Mouse (Mus musculus) hindbrain, embryonic 15.5 days (tissue): ENCODE measurements around the gene Herc1. TPM values are rescaled to one million over a fixed set of nuclear protein-coding genes. Genes with fewer than 3 reads are reported as not detected.

Experiments used
- ATAC-seq: fragments of 200-750 bp; cut with Nextera tagmentation; 2 replicates; pipeline ENCODE4 v1.8.0; 2017; ENCODE audit warnings: low read depth, moderate number of reproducible peaks, moderate TSS enrichment; ENCODE audit not compliant: low FRiP score
- H3K27ac ChIP-seq: fragments of 300-500 bp; sonication (generic); replicated peaks from 2 replicates; pipeline ENCODE4 v1.5.1; 2015; ENCODE audit warnings: mild to moderate bottlenecking, inconsistent platforms
- H3K27me3 ChIP-seq: fragments of 300-500 bp; sonication (generic); 2 replicates; pipeline ENCODE4 v1.6.1; 2015; ENCODE audit warnings: control low read depth, inconsistent platforms
- H3K36me3 ChIP-seq: fragments of 300-500 bp; sonication (generic); 2 replicates; pipeline ENCODE4 v1.6.1; 2015; ENCODE audit warnings: control low read depth, inconsistent platforms
- H3K4me1 ChIP-seq: fragments of 300-500 bp; sonication (generic); replicated peaks from 2 replicates; pipeline ENCODE4 v1.6.1; 2015; ENCODE audit warnings: control low read depth, inconsistent platforms
- H3K4me2 ChIP-seq: fragments of 300-500 bp; sonication (generic); 2 replicates; pipeline ENCODE4 v1.6.1; 2015; ENCODE audit warnings: moderate library complexity, mild to moderate bottlenecking, inconsistent platforms
- H3K4me3 ChIP-seq: fragments of 300-500 bp; sonication (generic); 2 replicates; pipeline ENCODE4 v1.5.1; 2015; ENCODE audit warnings: mild to moderate bottlenecking, inconsistent platforms
- H3K9ac ChIP-seq: fragments of 300-500 bp; sonication (generic); 2 replicates; pipeline ENCODE4 v1.6.1; 2015; ENCODE audit warnings: inconsistent platforms
- H3K9me3 ChIP-seq: fragments of 300-500 bp; sonication (generic); 2 replicates; pipeline ENCODE4 v1.6.1; 2016; ENCODE audit warnings: control low read depth, inconsistent platforms
- WGBS: fragments of 180-500 bp; shearing (Covaris S2); methylation state at CpG from one replicate; pipeline ENCODE4 v1.1.7; 2015; 5-methylcytosine and 5-hydroxymethylcytosine counted together
- polyA plus RNA-seq: library from polyadenylated mRNA; unstranded; fragments of >200 nt; fragmentation: Nextera tagmentation; extraction: Ambion mirVana; gene quantifications from 2 replicates; pipeline ENCODE4 v1.2.1, GENCODE M21; 2015

Herc1 gene
- polyA plus RNA-seq, 1 experiment from 2014 or later: 42.6 TPM

DNA sequence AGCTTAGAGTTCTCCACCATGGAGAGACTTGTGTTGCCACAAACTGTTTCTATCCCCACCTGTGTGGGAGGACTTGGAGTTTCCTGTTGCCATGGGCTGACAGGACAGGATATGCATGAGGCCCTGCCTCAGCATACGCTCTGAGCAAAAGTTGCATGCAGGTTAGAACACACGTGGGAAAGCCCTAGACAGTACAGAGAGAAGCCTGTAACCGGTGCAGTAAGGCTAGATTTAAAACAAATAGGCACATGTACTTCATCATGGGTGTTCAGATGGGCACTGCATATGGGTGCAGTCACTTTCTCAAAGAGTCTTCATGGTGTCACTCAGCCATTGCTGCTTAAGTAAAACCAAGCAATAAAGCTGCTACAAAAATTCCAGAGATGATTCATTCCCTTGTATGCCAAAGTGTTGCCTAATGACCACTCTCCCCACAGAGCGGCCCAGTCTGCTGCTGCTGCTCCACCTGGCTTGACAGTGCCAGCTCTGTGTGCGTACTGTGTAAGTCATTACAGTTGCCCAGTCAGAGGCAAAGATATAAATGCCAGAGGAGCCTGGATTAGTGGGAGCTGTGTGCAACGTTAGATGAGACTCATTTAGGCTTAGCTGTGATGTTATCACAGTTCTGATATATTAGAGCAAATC, 166.2 kb downstream of the Herc1 start:
- H3K4me1 ChIP-seq: peaks cover 23% of the 10 kb centered on the region
- no peak for ATAC-seq
- WGBS: 84% methylated on average over 6 of the region's 6 CpGs
- no peaks in the 10 kb centered on the region for H3K9me3 ChIP-seq
- no peaks in the 10 kb centered on the region for H3K27me3 ChIP-seq
- H3K9ac ChIP-seq: no peak overlapping the region
- no peak overlapping the region for H3K4me3 ChIP-seq
- H3K27ac ChIP-seq: no peak overlapping the region
- H3K36me3 ChIP-seq: peaks cover 36% of the 10 kb centered on the region
- H3K4me2 ChIP-seq: no peak overlapping the region

- peaks cover 36% of the 10 kb centered on the region for H3K36me3 ChIP-seq
Measured at GRCm38 (mm10) chr9:66517746-66518145, 167.5 kb downstream of the Herc1 start.

GRCm38 (mm10) chr9:66518251-66518650, 168.0 kb downstream of the Herc1 start:
- Histone ChIP-seq H3K36me3 (peaks cover 36% of the 10 kb centered on the region), H3K9ac (no peak overlapping the region), H3K27ac (no peak overlapping the region), H3K9me3 (no peaks in the 10 kb centered on the region), H3K27me3 (no peaks in the 10 kb centered on the region), H3K4me3 (no peak overlapping the region), H3K4me1 (peaks cover 14% of the 10 kb centered on the region; the same call in 1 of the 2 replicates), H3K4me2 (no peak overlapping the region)
- ATAC-seq: no peak
- 66% methylated on average over 5 of the region's 5 CpGs for WGBS

More at GRCm38 (mm10) chr9:66517746-66518145, 167.5 kb downstream of the Herc1 start:
- Histone ChIP-seq H3K4me2 (no peak overlapping the region), H3K27ac (no peak overlapping the region), H3K4me1 (peaks cover 19% of the 10 kb centered on the region), H3K9me3 (no peaks in the 10 kb centered on the region), H3K9ac (no peak overlapping the region), H3K27me3 (no peaks in the 10 kb centered on the region), H3K4me3 (no peak overlapping the region)
- no peak for ATAC-seq
- WGBS: 82% methylated on average over 10 of the region's 10 CpGs

DNA sequence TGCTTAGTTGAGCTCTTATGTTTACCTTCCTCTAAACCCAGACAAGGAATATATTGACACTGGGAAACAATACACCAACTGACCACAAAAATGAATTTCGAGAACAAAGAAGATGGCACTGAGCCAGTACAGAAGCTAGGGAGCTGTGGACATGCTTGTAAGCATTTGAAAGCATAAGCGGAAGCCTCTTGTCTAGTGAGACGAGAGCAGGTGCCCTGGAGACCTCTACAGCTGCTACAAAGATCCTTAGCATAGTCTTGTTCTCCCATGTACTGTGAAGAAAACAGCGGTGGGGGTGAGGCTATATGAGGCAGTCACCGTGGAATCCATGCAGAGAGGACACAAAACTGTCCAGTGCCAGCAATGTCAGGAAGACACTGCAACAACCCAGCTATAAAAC, 168.7 kb downstream of the Herc1 start:
- Histone ChIP-seq H3K27me3 (no peaks in the 10 kb centered on the region), H3K9me3 (no peaks in the 10 kb centered on the region), H3K27ac (0 out of 2 replicates have a peak overlapping the region, but pooled peaks have one; percentile 27), H3K9ac (no peak overlapping the region), H3K4me1 (peaks cover 11% of the 10 kb centered on the region; the same call in 1 of the 2 replicates), H3K4me2 (no peak overlapping the region), H3K36me3 (peaks cover 36% of the 10 kb centered on the region), H3K4me3 (no peak overlapping the region)
- WGBS: 29% methylated on average over 5 of the region's 5 CpGs
- ATAC-seq: no peak

- no peak for ATAC-seq
- Histone ChIP-seq H3K27me3 (no peaks in the 10 kb centered on the region), H3K4me1 (0 out of 2 replicates have a peak, but pooled peaks cover 7% of the 10 kb centered on the region), H3K9ac (no peak overlapping the region), H3K9me3 (no peaks in the 10 kb centered on the region), H3K36me3 (peaks cover 42% of the 10 kb centered on the region), H3K27ac (no peak overlapping the region), H3K4me3 (no peak overlapping the region), H3K4me2 (no peak overlapping the region)
- WGBS: 96% methylated on average over 4 of the region's 4 CpGs
Measured at GRCm38 (mm10) chr9:66520299-66520698, 170.0 kb downstream of the Herc1 start.

DNA sequence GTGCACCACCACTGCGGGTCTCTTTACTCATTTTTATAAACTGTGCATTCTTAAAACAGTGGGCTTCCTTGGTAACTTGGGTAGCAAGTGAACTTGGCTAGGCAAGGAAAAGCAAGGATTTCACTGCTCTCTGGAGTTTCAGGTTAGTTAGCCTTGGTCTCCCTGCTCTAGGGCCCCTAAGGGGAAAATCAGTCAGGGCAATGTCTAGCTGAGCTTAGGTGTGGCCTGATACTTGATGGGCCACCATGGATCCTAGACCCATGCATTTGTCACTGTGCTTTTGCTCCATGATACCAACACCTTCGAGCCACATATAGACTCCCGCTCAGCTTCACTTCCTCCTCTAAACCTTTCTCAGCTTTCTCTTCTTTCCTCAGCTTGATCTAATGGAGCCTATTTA, 171.3 kb downstream of the Herc1 start:
- 97% methylated on average over 3 of the region's 3 CpGs for WGBS
- Histone ChIP-seq H3K27me3 (no peaks in the 10 kb centered on the region), H3K27ac (no peak overlapping the region), H3K9ac (no peak overlapping the region), H3K9me3 (no peaks in the 10 kb centered on the region), H3K4me1 (0 out of 2 replicates have a peak, but pooled peaks cover 7% of the 10 kb centered on the region), H3K4me2 (no peak overlapping the region), H3K36me3 (peaks cover 41% of the 10 kb centered on the region), H3K4me3 (no peak overlapping the region)
- ATAC-seq: no peak

- H3K36me3 ChIP-seq: peaks cover 39% of the 10 kb centered on the region
- no peak overlapping the region for H3K27ac ChIP-seq
- H3K4me1 ChIP-seq: no peaks in the 10 kb centered on the region
- no peaks in the 10 kb centered on the region for H3K27me3 ChIP-seq
- no peaks in the 10 kb centered on the region for H3K9me3 ChIP-seq
- WGBS: 84% methylated on average over 4 of the region's 4 CpGs
- no peak for ATAC-seq
- H3K4me3 ChIP-seq: no peak overlapping the region
- no peak overlapping the region for H3K9ac ChIP-seq
- H3K4me2 ChIP-seq: no peak overlapping the region
Measured at GRCm38 (mm10) chr9:66542785-66543184, 192.5 kb downstream of the Herc1 start.

Other genes with a start within 250 kb of the Herc1 start
- 76.7 and 76.9 TPM in 2 replicates for gene Snx1, start 223.9 kb upstream of the Herc1 start, polyA plus RNA-seq
- 68.5 and 70.1 TPM in 2 replicates for gene Ciao2a, start 223.8 kb upstream of the Herc1 start, polyA plus RNA-seq
- 0.65 and 0.67 TPM in 2 replicates for gene Dapk2, start 192.2 kb upstream of the Herc1 start, polyA plus RNA-seq
- 1.0 and 1.2 TPM in 2 replicates for gene Fbxl22, start 164.1 kb downstream of the Herc1 start, polyA plus RNA-seq
- 57.1 and 67.8 TPM in 2 replicates for gene Usp3, start 242.7 kb downstream of the Herc1 start, polyA plus RNA-seq